Mouse (Mus musculus): ENCODE measurements around the gene 2610301B20Rik. TPM values are rescaled to one million over a fixed set of nuclear protein-coding genes. Genes with fewer than 3 reads are reported as not detected.
"Not testable (repeated sequence)": the region's sequence is repeated elsewhere in the genome, so short reads cannot be mapped to it uniquely, and the experiment has no call there.

Gene 2610301B20Rik
- polyA plus RNA-seq, 1 experiment, result 13.1 TPM

GRCm38 (mm10) chr4:10905234-10905801 lies 31.0 kb downstream of the 2610301B20Rik start:
- no peaks in the 10 kb centered on the region for H3K9me3 ChIP-seq
- H3K4me1 ChIP-seq, result peaks cover 19% of the 10 kb centered on the region
- no peak for TF ChIP-seq FLI1 (IDR thresholded peaks at IDR 0.05; ENCODE audit: low read length)
- TF ChIP-seq GATA1 (IDR thresholded peaks at IDR 0.05; ENCODE audit: borderline replicate concordance, low read length), result no peak
- peak overlapping the region; percentile 86 for H3K4me3 ChIP-seq (replicated peaks)
- H3K36me3 ChIP-seq (replicated peaks; ENCODE audit: low read length), result no peaks in the 10 kb centered on the region
- H3K27me3 ChIP-seq (replicated peaks), result no peaks in the 10 kb centered on the region

DNA sequence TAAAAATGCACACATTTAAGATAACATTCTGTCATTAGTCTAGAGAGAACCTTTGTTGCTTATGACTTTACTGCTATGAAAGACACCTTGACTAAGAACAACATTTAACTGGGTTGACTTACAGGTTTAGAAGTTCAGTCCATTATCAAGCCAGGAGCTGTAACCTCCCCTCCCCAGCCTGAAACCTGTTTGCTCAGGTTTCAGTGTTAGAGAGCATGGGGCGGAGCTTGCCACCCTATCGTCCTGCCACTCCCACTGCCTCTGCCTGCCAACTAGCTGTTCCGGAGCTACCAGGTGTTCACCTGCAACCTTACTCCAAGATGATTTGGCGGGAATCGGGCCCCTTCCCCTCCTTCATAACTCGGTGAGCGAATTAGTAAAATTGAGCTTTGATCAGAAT lies 37.1 kb downstream of the 2610301B20Rik start:
- peaks cover 39% of the 10 kb centered on the region for H3K4me1 ChIP-seq
- H3K9me3 ChIP-seq, result not testable (repeated sequence)

DNA sequence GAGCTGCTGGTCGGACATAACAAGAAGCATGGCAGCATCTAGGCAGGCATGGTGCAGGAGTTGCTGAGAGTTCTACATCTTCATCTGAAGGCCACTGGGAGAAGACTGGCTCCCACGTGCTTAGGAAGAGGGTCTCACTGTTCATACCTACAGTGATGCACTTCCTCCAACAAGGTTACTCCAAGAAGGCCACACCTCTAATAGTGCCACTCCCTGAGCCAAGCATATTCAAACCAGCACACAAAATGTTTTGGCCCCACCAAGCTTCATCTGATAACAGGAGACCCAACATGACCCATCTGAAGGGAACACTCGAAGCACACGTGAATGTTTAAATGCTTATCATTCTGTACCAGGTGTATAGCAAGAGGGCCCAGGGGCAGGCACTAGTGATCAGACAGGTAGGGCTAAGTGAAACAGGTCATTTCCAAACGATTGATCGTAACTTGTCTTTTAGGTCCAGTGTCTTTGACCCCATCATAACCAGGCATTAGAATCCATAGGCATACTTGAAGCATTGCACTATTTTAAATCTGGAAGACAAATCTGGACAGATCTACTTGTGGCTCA lies 37.7 kb downstream of the 2610301B20Rik start:
- TF ChIP-seq GATA1 (IDR thresholded peaks at IDR 0.05; ENCODE audit: borderline replicate concordance, low read length), result no peak
- TF ChIP-seq FLI1 (IDR thresholded peaks at IDR 0.05; ENCODE audit: low read length), result no peak
- no peaks in the 10 kb centered on the region for H3K27me3 ChIP-seq (replicated peaks)
- H3K4me1 ChIP-seq, result peaks cover 45% of the 10 kb centered on the region
- H3K9me3 ChIP-seq, result no peaks in the 10 kb centered on the region
- H3K4me3 ChIP-seq (replicated peaks), result no peak overlapping the region
- H3K36me3 ChIP-seq (replicated peaks; ENCODE audit: low read length), result no peaks in the 10 kb centered on the region

More for the DNA sequence above, 37.1 kb downstream of the 2610301B20Rik start:
- H3K36me3 ChIP-seq (replicated peaks; ENCODE audit: low read length); H3K4me3 ChIP-seq (replicated peaks); H3K27me3 ChIP-seq (replicated peaks): not testable (repeated sequence)

DNA sequence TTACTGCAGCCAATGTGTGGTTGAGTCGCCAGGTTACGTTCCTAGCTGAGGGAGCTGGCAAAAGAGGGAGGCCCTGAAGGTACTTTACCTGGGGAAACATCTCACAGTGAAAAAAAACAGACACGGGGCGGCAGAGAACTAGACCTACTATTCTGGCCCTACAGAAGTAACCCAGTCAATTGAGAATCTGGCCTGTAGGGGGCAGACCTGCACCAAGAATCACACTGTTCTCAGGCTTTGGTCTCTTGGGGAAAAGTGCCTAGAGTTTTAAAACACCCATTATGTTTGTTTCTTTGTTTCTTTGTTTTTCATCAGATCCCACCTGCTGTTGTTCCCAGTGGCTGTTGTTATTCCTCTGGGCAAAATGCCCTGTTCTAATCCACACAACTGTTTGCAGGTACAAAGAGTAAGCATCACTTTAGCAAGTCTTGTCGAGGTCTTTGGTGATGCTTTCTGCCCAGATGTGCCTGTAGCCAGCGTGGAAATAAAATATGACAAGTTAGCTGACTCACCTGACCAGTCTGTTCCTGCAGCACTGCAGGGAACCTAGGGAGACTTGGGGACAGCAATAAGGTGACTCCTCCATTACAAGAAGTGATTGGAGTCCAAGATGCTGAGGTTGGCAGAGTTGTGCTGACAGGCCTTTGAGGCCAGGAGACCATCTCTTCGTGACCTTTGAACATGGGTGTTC lies 38.5 kb downstream of the 2610301B20Rik start:
- Histone ChIP-seq H3K4me1 (peaks cover 50% of the 10 kb centered on the region), H3K4me3 (replicated peaks) (no peak overlapping the region)
- no peak for TF ChIP-seq GATA1 (IDR thresholded peaks at IDR 0.05; ENCODE audit: borderline replicate concordance, low read length)
- no peak for TF ChIP-seq FLI1 (IDR thresholded peaks at IDR 0.05; ENCODE audit: low read length)

DNA sequence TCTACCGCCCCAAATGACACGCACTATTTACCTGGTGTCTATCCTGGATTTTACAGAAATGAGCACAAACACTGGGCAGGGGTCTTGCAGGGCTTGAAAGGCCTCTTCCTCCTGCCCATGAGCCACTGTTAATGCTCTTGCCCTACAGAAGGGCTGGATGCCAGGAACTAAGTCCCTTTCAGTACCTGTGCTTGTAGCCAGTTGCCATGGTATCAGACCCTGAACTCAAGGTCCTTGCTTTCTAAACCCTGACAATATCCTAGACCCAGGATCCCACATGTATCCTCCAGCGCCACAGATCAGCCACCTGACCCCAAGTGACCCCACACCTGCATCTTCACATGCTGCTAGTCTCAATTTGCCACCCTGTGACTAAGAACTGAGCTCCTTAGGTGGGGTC lies 39.1 kb downstream of the 2610301B20Rik start:
- Histone ChIP-seq H3K36me3 (replicated peaks; ENCODE audit: low read length) (no peaks in the 10 kb centered on the region), H3K9me3 (no peaks in the 10 kb centered on the region), H3K4me1 (peaks cover 57% of the 10 kb centered on the region), H3K27me3 (replicated peaks) (no peaks in the 10 kb centered on the region), H3K4me3 (replicated peaks) (no peak overlapping the region)
- TF ChIP-seq GATA1 (IDR thresholded peaks at IDR 0.05; ENCODE audit: borderline replicate concordance, low read length) (no peak), FLI1 (IDR thresholded peaks at IDR 0.05; ENCODE audit: low read length) (no peak)

More for the DNA sequence above, 38.5 kb downstream of the 2610301B20Rik start:
- Histone ChIP-seq H3K36me3 (replicated peaks; ENCODE audit: low read length) (no peaks in the 10 kb centered on the region), H3K9me3 (no peaks in the 10 kb centered on the region), H3K27me3 (replicated peaks) (no peaks in the 10 kb centered on the region)

- peak overlapping the region; percentile 75 for H3K4me3 ChIP-seq (replicated peaks)
- peaks cover 70% of the 10 kb centered on the region for H3K4me1 ChIP-seq
- H3K27me3 ChIP-seq (replicated peaks), result no peaks in the 10 kb centered on the region
- no peaks in the 10 kb centered on the region for H3K36me3 ChIP-seq (replicated peaks; ENCODE audit: low read length)
- TF ChIP-seq FLI1 (IDR thresholded peaks at IDR 0.05; ENCODE audit: low read length) (no peak), GATA1 (IDR thresholded peaks at IDR 0.05; ENCODE audit: borderline replicate concordance, low read length) (peak; percentile 60; the same call in 1 of the 3 replicates)
- no peaks in the 10 kb centered on the region for H3K9me3 ChIP-seq
These were observed 40.5 kb downstream of the 2610301B20Rik start for GRCm38 (mm10) chr4:10914766-10915165.

- Histone ChIP-seq H3K9me3 (no peaks in the 10 kb centered on the region), H3K4me1 (peaks cover 75% of the 10 kb centered on the region), H3K27me3 (replicated peaks) (no peaks in the 10 kb centered on the region), H3K36me3 (replicated peaks; ENCODE audit: low read length) (no peaks in the 10 kb centered on the region), H3K4me3 (replicated peaks) (no peak overlapping the region)
- no peak for TF ChIP-seq GATA1 (IDR thresholded peaks at IDR 0.05; ENCODE audit: borderline replicate concordance, low read length)
- no peak for TF ChIP-seq FLI1 (IDR thresholded peaks at IDR 0.05; ENCODE audit: low read length)
These were observed 41.0 kb downstream of the 2610301B20Rik start for GRCm38 (mm10) chr4:10915271-10915670.

GRCm38 (mm10) chr4:10918402-10918801 lies 44.1 kb downstream of the 2610301B20Rik start:
- no peaks in the 10 kb centered on the region for H3K27me3 ChIP-seq (replicated peaks)
- H3K9me3 ChIP-seq, result no peaks in the 10 kb centered on the region
- peak overlapping the region; percentile 64 for H3K4me3 ChIP-seq (replicated peaks)
- no peak for TF ChIP-seq FLI1 (IDR thresholded peaks at IDR 0.05; ENCODE audit: low read length)
- no peak for TF ChIP-seq GATA1 (IDR thresholded peaks at IDR 0.05; ENCODE audit: borderline replicate concordance, low read length)
- peaks cover 89% of the 10 kb centered on the region for H3K4me1 ChIP-seq
- no peaks in the 10 kb centered on the region for H3K36me3 ChIP-seq (replicated peaks; ENCODE audit: low read length)

DNA sequence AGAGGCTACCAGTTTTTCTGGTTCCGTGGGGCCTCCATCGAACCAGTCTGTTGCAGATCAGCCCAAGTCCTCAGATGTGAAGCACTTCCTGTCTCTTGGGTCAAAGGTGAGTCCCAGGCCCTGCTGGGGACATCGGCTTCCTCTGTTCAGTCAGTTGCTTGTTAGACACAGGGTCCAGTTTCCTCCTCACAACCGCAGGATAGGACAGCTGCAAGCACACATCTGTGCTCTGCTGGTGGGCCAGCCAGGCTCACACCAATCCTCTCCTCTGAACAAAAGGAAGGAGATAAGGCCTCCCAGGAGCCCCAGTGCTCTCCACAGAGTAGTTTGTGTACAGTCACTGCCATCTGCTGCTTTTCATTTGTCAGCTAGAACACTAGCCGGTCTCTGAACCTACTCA lies 44.8 kb downstream of the 2610301B20Rik start:
- H3K27me3 ChIP-seq (replicated peaks), result no peaks in the 10 kb centered on the region
- H3K9me3 ChIP-seq, result no peaks in the 10 kb centered on the region
- H3K4me3 ChIP-seq (replicated peaks), result peak overlapping the region; percentile 60
- peaks cover 89% of the 10 kb centered on the region for H3K4me1 ChIP-seq
- H3K36me3 ChIP-seq (replicated peaks; ENCODE audit: low read length), result no peaks in the 10 kb centered on the region
- TF ChIP-seq GATA1 (IDR thresholded peaks at IDR 0.05; ENCODE audit: borderline replicate concordance, low read length) (no peak), FLI1 (IDR thresholded peaks at IDR 0.05; ENCODE audit: low read length) (no peak)

GRCm38 (mm10) chr4:10919530-10919929 lies 45.2 kb downstream of the 2610301B20Rik start:
- H3K9me3 ChIP-seq, result no peaks in the 10 kb centered on the region
- peaks cover 87% of the 10 kb centered on the region for H3K4me1 ChIP-seq
- H3K27me3 ChIP-seq (replicated peaks), result no peaks in the 10 kb centered on the region
- TF ChIP-seq FLI1 (IDR thresholded peaks at IDR 0.05; ENCODE audit: low read length), result no peak
- no peak for TF ChIP-seq GATA1 (IDR thresholded peaks at IDR 0.05; ENCODE audit: borderline replicate concordance, low read length)
- H3K4me3 ChIP-seq (replicated peaks), result peak overlapping the region; percentile 26
- H3K36me3 ChIP-seq (replicated peaks; ENCODE audit: low read length), result no peaks in the 10 kb centered on the region
